Mouse (Mus musculus): ENCODE measurements at regions not wholly inside any gene's neighbourhood (a gene's known extent, or its start where the extent isn't known, plus 50 kb on each side); places are given as distances from the start of the nearest gene placed in this dataset.
"Not testable (repeated sequence)": the region's sequence is repeated elsewhere in the genome, so short reads cannot be mapped to it uniquely, and the experiment has no call there.

DNA sequence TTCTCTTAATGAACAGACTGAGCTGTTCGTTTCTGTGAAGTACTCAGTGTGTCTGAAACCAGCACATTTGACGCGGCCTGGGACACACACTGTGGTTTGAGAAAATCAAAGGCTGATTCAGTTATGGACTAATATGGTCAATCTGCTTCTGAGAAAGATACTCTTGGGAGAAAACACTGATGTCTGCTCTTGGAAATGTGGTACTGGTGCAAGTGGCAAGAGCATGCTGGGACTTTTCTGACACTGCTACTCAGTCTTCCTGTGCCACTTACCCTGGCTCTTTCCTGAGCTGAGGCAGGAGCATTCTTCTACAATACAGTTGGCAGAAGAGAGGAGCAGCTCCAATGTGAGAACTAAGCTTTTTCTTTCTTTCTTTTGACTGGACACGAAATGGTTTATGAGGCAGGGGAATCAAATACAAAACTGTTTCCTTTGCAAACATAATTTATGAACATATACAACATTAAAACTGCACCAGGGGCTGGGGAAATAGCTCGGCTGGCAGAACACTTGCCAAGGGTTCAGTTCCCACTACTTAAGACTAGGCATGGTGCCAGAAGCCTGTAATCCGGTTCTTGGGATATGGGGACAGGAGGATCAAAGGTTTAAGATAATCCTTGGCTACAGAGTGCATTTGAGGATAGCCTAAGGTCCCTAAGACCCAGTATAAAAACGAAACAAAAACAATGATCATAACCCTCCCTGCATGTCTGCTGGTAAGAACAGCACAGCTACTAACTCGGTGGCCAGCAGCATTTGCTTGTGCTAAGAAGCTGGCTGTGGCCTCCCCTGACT, 173.7 kb upstream of the Klf14 start:
- Histone ChIP-seq H3K9me3 (0 out of 2 replicates have a peak, but pooled peaks cover 4% of the 10 kb centered on the region), H3K4me2 (replicated peaks) (no peak overlapping the region), H3K4me3 (no peak overlapping the region), H3K27me3 (replicated peaks) (no peaks in the 10 kb centered on the region), H3K27ac (no peak overlapping the region), H3K36me3 (no peaks in the 10 kb centered on the region), H3K9ac (no peak overlapping the region), H3K4me1 (no peaks in the 10 kb centered on the region)
- ATAC-seq (ENCODE audit: low FRiP score, low read depth): no peak
- WGBS: 83% methylated on average over 8 of the region's 8 CpGs

DNA sequence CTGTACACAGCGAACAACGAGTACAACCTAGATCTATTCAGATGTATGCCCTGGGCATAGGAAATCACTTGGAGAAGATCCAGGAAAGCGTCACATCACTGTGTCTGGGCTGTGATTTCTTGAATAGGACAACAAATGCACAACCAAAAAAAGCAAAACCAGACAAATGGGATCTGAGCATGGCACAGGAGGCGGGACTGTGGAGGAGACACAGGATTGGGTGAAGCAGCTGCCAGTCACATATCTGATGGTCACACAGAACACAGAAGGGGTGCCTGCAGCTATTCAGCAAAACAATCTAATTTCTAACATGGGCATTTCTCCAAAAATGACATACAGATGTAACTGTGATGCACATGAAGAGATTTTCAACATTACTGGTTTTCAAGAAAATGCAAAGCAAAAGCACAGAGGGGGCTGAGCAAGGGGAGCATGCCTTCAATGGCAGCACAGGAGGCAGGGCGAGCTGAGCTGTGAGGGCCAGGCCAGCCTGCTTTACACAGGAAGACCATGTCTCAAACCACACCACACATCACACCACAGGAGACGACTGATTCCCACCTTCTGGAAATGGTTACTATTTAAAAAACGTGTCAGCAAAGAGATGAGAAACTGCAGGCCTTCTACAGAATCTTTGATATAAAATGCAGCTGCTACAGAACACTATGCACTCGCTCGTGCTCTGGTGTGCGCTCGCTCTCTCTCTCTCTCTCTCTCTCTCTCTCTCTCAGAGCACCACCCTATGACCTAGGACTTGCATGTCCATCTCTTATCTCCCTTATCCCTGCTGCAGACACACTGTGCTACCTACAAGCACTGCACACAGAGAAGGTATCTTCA, 175.2 kb upstream of the Klf14 start:
- no peak overlapping the region for H3K9ac ChIP-seq
- H3K27me3 ChIP-seq (replicated peaks): no peaks in the 10 kb centered on the region
- ATAC-seq (ENCODE audit: low FRiP score, low read depth): no peak
- WGBS: 92% methylated on average over 11 of the region's 11 CpGs
- H3K9me3 ChIP-seq: 0 out of 2 replicates have a peak, but pooled peaks cover 4% of the 10 kb centered on the region
- no peak overlapping the region for H3K27ac ChIP-seq
- H3K36me3 ChIP-seq: no peaks in the 10 kb centered on the region
- H3K4me1 ChIP-seq: no peaks in the 10 kb centered on the region
- no peak overlapping the region for H3K4me3 ChIP-seq
- no peak overlapping the region for H3K4me2 ChIP-seq (replicated peaks)

DNA sequence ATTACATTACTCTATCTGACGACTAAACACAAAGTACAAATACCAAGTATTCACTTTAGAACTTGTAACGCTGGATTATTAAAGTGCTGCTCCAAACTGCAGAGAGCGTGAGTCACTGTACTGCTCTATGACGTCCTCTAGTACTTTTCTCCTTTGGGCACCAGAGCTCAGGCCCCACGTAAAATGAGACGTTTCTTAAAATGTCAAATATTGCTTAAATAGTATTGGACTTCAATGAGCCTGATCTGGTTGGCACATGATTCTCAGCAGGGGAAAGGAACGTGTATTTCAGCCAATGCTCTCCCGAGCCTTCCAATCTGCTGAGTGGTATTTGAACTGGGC, 175.8 kb upstream of the Klf14 start:
- WGBS: 91% methylated on average over 8 of the region's 8 CpGs
- Histone ChIP-seq H3K4me3 (no peak overlapping the region), H3K9ac (no peak overlapping the region), H3K36me3 (no peaks in the 10 kb centered on the region), H3K9me3 (0 out of 2 replicates have a peak, but pooled peaks cover 4% of the 10 kb centered on the region), H3K4me1 (no peaks in the 10 kb centered on the region), H3K27me3 (replicated peaks) (no peaks in the 10 kb centered on the region), H3K27ac (no peak overlapping the region), H3K4me2 (replicated peaks) (no peak overlapping the region)
- no peak for ATAC-seq (ENCODE audit: low FRiP score, low read depth)

DNA sequence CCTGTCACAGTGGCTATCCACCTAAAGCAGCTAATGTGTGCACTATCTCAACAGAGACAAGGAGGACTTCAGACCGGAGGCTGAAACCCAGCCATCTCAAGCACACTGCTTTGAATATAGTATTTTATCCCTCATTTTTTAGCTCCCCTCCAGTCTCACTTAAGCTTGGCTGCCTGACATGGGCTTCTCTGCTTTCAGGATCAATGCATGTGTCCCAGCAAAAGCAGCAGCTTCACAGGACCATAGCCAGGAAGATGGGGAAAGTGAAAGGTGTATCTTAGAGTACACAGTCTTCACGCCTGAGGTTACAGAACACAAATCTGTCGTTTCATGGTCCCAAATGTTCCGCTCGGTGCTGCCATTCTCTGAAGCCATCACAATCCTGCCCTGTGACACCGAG, 176.7 kb upstream of the Klf14 start:
- H3K27me3 ChIP-seq (replicated peaks): no peaks in the 10 kb centered on the region
- WGBS: 69% methylated on average over 6 of the region's 6 CpGs
- no peak for ATAC-seq (ENCODE audit: low FRiP score, low read depth)
- no peak overlapping the region for H3K9ac ChIP-seq
- no peak overlapping the region for H3K27ac ChIP-seq
- 0 out of 2 replicates have a peak, but pooled peaks cover 4% of the 10 kb centered on the region for H3K9me3 ChIP-seq
- no peak overlapping the region for H3K4me2 ChIP-seq (replicated peaks)
- no peaks in the 10 kb centered on the region for H3K36me3 ChIP-seq
- H3K4me3 ChIP-seq: no peak overlapping the region
- no peaks in the 10 kb centered on the region for H3K4me1 ChIP-seq

DNA sequence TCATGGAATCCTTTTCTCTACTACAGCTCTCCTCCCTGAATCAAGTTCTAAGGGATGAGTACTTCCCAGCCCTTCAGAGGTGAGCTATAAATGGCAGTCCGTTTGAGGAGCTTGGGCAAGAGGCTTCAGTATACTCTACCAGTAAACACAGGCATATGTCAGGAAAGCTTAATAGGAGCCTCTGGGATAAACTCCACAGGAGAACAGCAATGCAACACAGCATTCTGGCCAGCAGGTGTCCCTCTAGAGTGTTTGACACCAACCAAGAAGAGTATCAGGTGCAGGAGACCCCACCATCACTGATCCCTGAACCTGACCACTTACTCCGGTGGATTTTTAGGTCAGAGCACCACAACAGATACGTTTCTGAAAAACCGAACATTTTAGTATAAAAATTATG, 178.0 kb upstream of the Klf14 start:
- 61% methylated on average over 4 of the region's 4 CpGs for WGBS
- H3K4me3 ChIP-seq: no peak overlapping the region
- H3K9me3 ChIP-seq: 0 out of 2 replicates have a peak, but pooled peaks cover 4% of the 10 kb centered on the region
- H3K4me2 ChIP-seq (replicated peaks): no peak overlapping the region
- ATAC-seq (ENCODE audit: low FRiP score, low read depth): no peak
- H3K9ac ChIP-seq: no peak overlapping the region
- no peaks in the 10 kb centered on the region for H3K27me3 ChIP-seq (replicated peaks)
- no peak overlapping the region for H3K27ac ChIP-seq
- no peaks in the 10 kb centered on the region for H3K36me3 ChIP-seq
- H3K4me1 ChIP-seq: no peaks in the 10 kb centered on the region

DNA sequence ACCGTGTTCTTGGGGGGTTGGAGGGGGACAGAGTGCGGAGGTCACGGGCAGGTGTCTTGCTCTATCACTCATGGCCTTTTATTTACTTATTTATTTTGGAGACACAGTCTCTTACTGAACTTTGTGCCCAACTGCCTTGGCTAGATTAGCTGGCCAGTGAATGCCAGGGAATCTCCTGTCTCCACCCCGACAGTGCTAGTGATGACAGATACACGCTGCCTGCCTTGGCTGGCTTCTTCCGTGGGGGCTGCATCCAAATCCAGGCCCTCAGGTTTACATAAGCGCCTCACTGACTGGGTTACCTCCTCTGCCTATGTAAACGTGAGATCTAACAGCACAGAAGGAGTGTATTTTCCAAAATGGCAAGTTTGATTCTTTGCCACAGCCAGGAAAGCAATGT, 178.5 kb upstream of the Klf14 start:
- H3K4me2 ChIP-seq (replicated peaks): no peak overlapping the region
- no peaks in the 10 kb centered on the region for H3K36me3 ChIP-seq
- H3K27me3 ChIP-seq (replicated peaks): no peaks in the 10 kb centered on the region
- 0 out of 2 replicates have a peak, but pooled peaks cover 4% of the 10 kb centered on the region for H3K9me3 ChIP-seq
- WGBS: 89% methylated on average over 8 of the region's 8 CpGs
- H3K27ac ChIP-seq: no peak overlapping the region
- H3K4me3 ChIP-seq: no peak overlapping the region
- no peak for ATAC-seq (ENCODE audit: low FRiP score, low read depth)
- H3K4me1 ChIP-seq: no peaks in the 10 kb centered on the region
- no peak overlapping the region for H3K9ac ChIP-seq

DNA sequence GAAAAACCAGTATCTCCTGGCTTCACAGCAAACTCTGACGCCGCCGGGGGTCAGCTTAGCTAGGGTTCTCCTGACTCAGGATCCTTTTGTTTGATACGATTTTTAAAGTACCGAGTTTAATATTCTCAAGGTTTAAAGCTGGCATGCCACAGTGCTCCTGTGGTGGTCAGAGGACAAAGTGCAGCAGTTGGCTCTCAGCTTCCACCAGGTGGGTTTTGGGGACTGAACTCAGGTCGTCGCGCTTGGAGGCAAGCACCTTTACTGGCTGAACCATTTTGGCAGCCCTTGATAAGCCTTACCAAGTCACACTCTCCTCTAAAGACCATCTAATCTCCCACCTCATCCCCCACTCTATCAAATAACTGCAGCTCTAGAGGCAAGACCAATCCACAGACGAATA, 181.1 kb upstream of the Klf14 start:
- Histone ChIP-seq H3K36me3 (no peaks in the 10 kb centered on the region), H3K27me3 (replicated peaks) (no peaks in the 10 kb centered on the region), H3K9ac (no peak overlapping the region), H3K27ac (no peak overlapping the region), H3K9me3 (no peaks in the 10 kb centered on the region), H3K4me3 (no peak overlapping the region), H3K4me1 (no peaks in the 10 kb centered on the region), H3K4me2 (replicated peaks) (no peak overlapping the region)
- ATAC-seq (ENCODE audit: low FRiP score, low read depth): no peak
- 90% methylated on average over 9 of the region's 9 CpGs for WGBS

DNA sequence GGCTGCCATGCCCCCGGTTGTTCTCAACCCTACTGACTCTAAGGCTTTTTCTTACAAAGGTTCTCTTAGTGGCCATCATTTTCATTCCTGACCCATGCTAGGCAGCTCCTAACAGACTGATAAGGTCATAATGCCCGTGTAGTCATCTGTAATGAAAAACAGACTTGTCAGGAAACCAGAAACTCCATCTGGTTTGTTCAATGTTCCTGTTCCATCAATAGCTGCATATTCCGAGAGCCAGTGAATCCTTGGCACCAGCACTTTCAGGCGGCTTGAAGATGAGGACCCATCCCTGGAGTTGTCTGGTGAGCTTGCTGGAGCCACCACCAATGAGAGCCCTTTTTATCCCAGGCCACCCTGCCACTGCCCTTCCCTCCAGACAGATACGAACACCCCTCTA, 181.7 kb upstream of the Klf14 start:
- H3K36me3 ChIP-seq: no peaks in the 10 kb centered on the region
- H3K9me3 ChIP-seq: no peaks in the 10 kb centered on the region
- H3K27me3 ChIP-seq (replicated peaks): no peaks in the 10 kb centered on the region
- no peaks in the 10 kb centered on the region for H3K4me1 ChIP-seq
- no peak overlapping the region for H3K27ac ChIP-seq
- H3K4me3 ChIP-seq: no peak overlapping the region
- WGBS: 88% methylated on average over 5 of the region's 5 CpGs
- ATAC-seq (ENCODE audit: low FRiP score, low read depth): no peak
- H3K4me2 ChIP-seq (replicated peaks): no peak overlapping the region
- no peak overlapping the region for H3K9ac ChIP-seq

DNA sequence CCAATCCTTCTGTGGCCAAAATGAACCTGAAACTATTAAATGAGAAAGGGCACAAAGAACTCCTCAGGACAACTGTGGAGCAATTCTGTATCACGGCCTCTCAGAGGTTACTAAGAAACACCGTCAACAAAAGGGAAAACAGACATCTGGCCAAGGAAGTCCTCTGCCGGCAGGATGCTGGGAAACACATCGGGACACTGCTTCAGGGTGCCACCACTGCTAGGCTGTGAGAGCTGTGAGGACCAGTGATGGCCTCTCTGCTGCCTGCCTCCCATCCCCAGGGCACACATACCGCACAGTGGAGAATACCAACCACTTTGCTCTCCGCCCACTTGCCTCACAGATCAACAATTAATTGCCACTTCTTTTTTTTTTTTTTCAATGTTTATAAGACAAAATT, 182.6 kb upstream of the Klf14 start:
- no peak overlapping the region for H3K4me2 ChIP-seq (replicated peaks)
- no peak overlapping the region for H3K27ac ChIP-seq
- H3K4me3 ChIP-seq: no peak overlapping the region
- no peak overlapping the region for H3K9ac ChIP-seq
- 81% methylated on average over 6 of the region's 6 CpGs for WGBS
- H3K36me3 ChIP-seq: no peaks in the 10 kb centered on the region
- H3K27me3 ChIP-seq (replicated peaks): no peaks in the 10 kb centered on the region
- no peaks in the 10 kb centered on the region for H3K4me1 ChIP-seq
- no peaks in the 10 kb centered on the region for H3K9me3 ChIP-seq
- ATAC-seq (ENCODE audit: low FRiP score, low read depth): no peak

DNA sequence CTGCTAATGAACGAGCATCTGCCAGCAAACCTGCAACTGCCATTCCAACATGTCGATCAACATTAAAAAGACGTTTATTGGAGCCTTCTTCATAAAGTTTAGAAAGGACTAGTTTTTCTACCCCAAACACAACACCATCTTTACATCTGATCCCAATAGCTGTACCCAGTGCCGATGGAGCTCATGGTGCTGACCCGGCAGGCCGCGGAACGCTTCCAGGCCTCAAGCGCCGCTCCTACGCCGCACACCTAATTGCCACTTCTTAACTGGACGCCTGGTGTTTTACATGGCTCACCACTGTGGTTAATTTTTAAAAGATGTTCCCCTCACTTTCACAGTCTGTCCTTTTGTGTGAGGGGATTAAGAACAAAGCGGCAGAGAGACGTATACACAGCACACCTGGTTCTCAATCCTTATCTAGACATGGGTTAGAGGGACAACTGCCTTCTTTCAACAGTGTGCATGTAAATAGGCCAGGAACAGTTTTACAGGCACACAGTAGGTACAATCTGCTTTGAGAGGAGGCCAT, 183.7 kb upstream of the Klf14 start:
- WGBS: 93% methylated on average over 15 of the region's 15 CpGs
- not testable (repeated sequence) for H3K4me1 ChIP-seq; H3K27me3 ChIP-seq (replicated peaks); H3K4me3 ChIP-seq; H3K9me3 ChIP-seq; H3K27ac ChIP-seq; H3K4me2 ChIP-seq (replicated peaks); H3K36me3 ChIP-seq; H3K9ac ChIP-seq; ATAC-seq (ENCODE audit: low FRiP score, low read depth)

DNA sequence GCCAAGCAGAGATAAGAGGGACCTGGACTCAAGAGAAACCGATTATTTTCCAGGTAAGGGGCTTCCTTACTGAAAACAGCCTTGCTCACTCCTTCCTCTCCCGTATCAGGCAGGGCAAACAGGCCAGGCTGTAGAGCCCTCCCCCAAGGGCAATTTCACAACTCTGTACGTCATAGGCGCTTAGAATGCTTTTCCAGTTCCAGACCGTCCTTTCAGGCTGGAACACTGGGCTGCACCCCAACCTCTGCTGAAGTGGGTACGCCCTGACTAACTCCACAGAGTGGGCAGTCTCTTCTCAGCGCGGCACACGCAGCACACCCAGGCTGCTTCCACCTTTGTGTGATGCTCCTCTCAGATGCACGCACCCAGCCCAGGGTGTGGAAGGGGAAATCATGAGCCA, 186.8 kb upstream of the Klf14 start:
- Histone ChIP-seq H3K9me3 (no peaks in the 10 kb centered on the region), H3K36me3 (no peaks in the 10 kb centered on the region), H3K4me1 (no peaks in the 10 kb centered on the region), H3K27ac (no peak overlapping the region), H3K9ac (no peak overlapping the region), H3K4me3 (no peak overlapping the region), H3K4me2 (replicated peaks) (no peak overlapping the region), H3K27me3 (replicated peaks) (no peaks in the 10 kb centered on the region)
- no peak for ATAC-seq (ENCODE audit: low FRiP score, low read depth)
- 89% methylated on average over 10 of the region's 10 CpGs for WGBS

DNA sequence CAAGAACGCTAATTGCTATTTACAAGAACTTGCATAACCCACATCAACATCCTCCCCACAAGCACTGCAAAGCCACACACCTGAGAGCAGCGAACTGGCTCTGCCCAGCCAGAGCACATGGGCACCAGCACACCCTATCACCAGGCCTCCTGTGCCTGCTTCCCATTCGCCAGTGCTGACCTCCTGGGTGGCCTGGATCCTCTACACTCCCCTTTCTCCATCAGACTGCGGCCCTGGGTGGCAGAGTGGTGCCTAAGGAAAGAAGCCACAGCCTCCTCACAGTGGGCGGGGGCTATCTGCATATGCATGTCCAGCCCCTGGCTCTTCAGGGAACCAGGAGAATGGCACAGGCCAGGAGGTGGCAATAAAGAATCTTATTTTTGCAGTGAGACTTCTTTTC, 187.9 kb upstream of the Klf14 start:
- no peak for ATAC-seq (ENCODE audit: low FRiP score, low read depth)
- H3K4me2 ChIP-seq (replicated peaks): no peak overlapping the region
- H3K9ac ChIP-seq: no peak overlapping the region
- no peaks in the 10 kb centered on the region for H3K27me3 ChIP-seq (replicated peaks)
- no peaks in the 10 kb centered on the region for H3K36me3 ChIP-seq
- H3K9me3 ChIP-seq: no peaks in the 10 kb centered on the region
- H3K4me1 ChIP-seq: no peaks in the 10 kb centered on the region
- no peak overlapping the region for H3K4me3 ChIP-seq
- WGBS: 36% methylated on average over 5 of the region's 5 CpGs
- H3K27ac ChIP-seq: no peak overlapping the region

Data from neural tube, embryonic 12.5 days (tissue).